Mouse (Mus musculus): ENCODE measurements at regions not wholly inside any gene's neighbourhood (a gene's known extent, or its start where the extent isn't known, plus 50 kb on each side); places are given as distances from the start of the nearest gene placed in this dataset.
"Not testable (repeated sequence)": the region's sequence is repeated elsewhere in the genome, so short reads cannot be mapped to it uniquely, and the experiment has no call there.

GRCm38 (mm10) chr3:114627103-114627502 is 276.8 kb upstream of the Olfm3 start:
- Histone ChIP-seq H3K4me2 (no peak overlapping the region), H3K36me3 (ENCODE audit: poor library complexity, severe bottlenecking) (no peaks in the 10 kb centered on the region), H3K9me3 (replicated peaks) (no peaks in the 10 kb centered on the region), H3K9ac (no peak overlapping the region), H3K27ac (no peak overlapping the region), H3K27me3 (no peaks in the 10 kb centered on the region), H3K4me3 (no peak overlapping the region), H3K4me1 (no peaks in the 10 kb centered on the region)
- WGBS: 80% methylated on average over 2 of the region's 2 CpGs
- no peak for ATAC-seq

DNA sequence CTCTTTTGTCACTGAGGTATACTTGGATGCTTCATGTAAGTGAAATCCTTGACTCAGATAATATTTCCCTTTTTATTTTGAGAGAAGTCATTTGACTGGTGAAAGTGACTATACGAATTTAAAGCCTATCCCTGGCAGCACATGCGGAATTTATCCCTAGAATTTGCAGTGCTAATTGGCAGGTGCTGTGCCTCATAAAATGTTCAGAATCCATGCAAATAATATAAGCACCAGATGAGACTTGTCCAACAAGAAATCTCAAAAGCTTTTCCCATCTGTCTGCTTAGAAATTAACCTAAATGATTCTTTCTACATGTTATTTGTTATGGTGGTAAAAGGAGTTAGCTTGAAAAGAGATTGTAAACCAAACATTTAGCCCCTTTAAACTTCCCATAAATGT is 268.5 kb upstream of the Olfm3 start:
- Histone ChIP-seq H3K4me3 (no peak overlapping the region), H3K27me3 (no peaks in the 10 kb centered on the region), H3K27ac (no peak overlapping the region), H3K9me3 (replicated peaks) (no peaks in the 10 kb centered on the region), H3K9ac (no peak overlapping the region), H3K36me3 (ENCODE audit: poor library complexity, severe bottlenecking) (no peaks in the 10 kb centered on the region), H3K4me1 (no peaks in the 10 kb centered on the region), H3K4me2 (no peak overlapping the region)
- no peak for ATAC-seq
- 79% methylated on average over 2 of the region's 2 CpGs for WGBS

- no peaks in the 10 kb centered on the region for H3K36me3 ChIP-seq (ENCODE audit: poor library complexity, severe bottlenecking)
- no peak overlapping the region for H3K9ac ChIP-seq
- WGBS: 79% methylated on average over 3 of the region's 3 CpGs
- no peaks in the 10 kb centered on the region for H3K27me3 ChIP-seq
- no peaks in the 10 kb centered on the region for H3K9me3 ChIP-seq (replicated peaks)
- H3K27ac ChIP-seq: no peak overlapping the region
- H3K4me3 ChIP-seq: no peak overlapping the region
- no peak overlapping the region for H3K4me2 ChIP-seq
- no peak for ATAC-seq
- no peaks in the 10 kb centered on the region for H3K4me1 ChIP-seq
Observed at GRCm38 (mm10) chr3:114647957-114648356, 255.9 kb upstream of the Olfm3 start.

GRCm38 (mm10) chr3:114697946-114698345 is 205.9 kb upstream of the Olfm3 start:
- Histone ChIP-seq H3K27me3 (no peaks in the 10 kb centered on the region), H3K36me3 (ENCODE audit: poor library complexity, severe bottlenecking) (no peaks in the 10 kb centered on the region), H3K9me3 (replicated peaks) (no peaks in the 10 kb centered on the region), H3K4me2 (no peak overlapping the region), H3K4me3 (no peak overlapping the region), H3K4me1 (no peaks in the 10 kb centered on the region), H3K9ac (no peak overlapping the region), H3K27ac (no peak overlapping the region)
- 36% methylated on average over 2 of the region's 2 CpGs for WGBS
- peak; percentile 90 for ATAC-seq

- no peaks in the 10 kb centered on the region for H3K4me1 ChIP-seq
- H3K27ac ChIP-seq: no peak overlapping the region
- WGBS: 92% methylated on average over 1 of the region's 1 CpGs
- no peak overlapping the region for H3K4me2 ChIP-seq
- no peaks in the 10 kb centered on the region for H3K27me3 ChIP-seq
- H3K36me3 ChIP-seq (ENCODE audit: poor library complexity, severe bottlenecking): no peaks in the 10 kb centered on the region
- no peak overlapping the region for H3K9ac ChIP-seq
- H3K9me3 ChIP-seq (replicated peaks): no peaks in the 10 kb centered on the region
- H3K4me3 ChIP-seq: no peak overlapping the region
- no peak for ATAC-seq
Observed at GRCm38 (mm10) chr3:114725131-114725530, 178.7 kb upstream of the Olfm3 start.

- Histone ChIP-seq H3K27me3 (no peaks in the 10 kb centered on the region), H3K36me3 (ENCODE audit: poor library complexity, severe bottlenecking) (no peaks in the 10 kb centered on the region), H3K27ac (no peak overlapping the region), H3K4me2 (no peak overlapping the region), H3K9ac (no peak overlapping the region), H3K9me3 (replicated peaks) (no peaks in the 10 kb centered on the region), H3K4me1 (no peaks in the 10 kb centered on the region), H3K4me3 (no peak overlapping the region)
- ATAC-seq: no peak
- 87% methylated on average over 2 of the region's 2 CpGs for WGBS
Observed at GRCm38 (mm10) chr3:114736426-114736825, 167.5 kb upstream of the Olfm3 start.

- no peak overlapping the region for H3K4me3 ChIP-seq
- H3K4me2 ChIP-seq: no peak overlapping the region
- H3K27ac ChIP-seq: no peak overlapping the region
- no peaks in the 10 kb centered on the region for H3K4me1 ChIP-seq
- no peaks in the 10 kb centered on the region for H3K27me3 ChIP-seq
- WGBS: 85% methylated on average over 1 of the region's 1 CpGs
- no peak for ATAC-seq
- H3K36me3 ChIP-seq (ENCODE audit: poor library complexity, severe bottlenecking): no peaks in the 10 kb centered on the region
- no peaks in the 10 kb centered on the region for H3K9me3 ChIP-seq (replicated peaks)
- H3K9ac ChIP-seq: no peak overlapping the region
Observed at GRCm38 (mm10) chr3:114744206-114744605, 159.7 kb upstream of the Olfm3 start.

DNA sequence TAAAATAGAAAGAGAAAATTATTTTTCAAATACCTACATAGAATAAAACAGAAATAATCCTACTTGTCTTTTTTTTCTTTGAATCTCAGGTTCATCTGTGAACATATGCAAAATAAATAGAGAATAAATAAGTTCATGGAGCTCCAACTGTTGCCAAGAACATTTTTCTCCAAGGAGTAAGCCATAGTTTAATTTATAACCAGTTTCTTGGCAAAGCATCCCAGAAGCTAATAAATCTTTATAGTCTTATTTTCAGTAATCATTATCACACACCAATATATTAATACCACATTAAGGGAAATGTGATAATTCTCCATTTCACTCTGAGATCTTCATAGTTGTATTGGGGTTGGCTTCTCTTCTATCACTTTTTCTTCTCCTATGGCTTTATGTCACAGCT is 158.7 kb upstream of the Olfm3 start:
- Histone ChIP-seq H3K4me2 (no peak overlapping the region), H3K27ac (no peak overlapping the region), H3K4me3 (no peak overlapping the region), H3K36me3 (ENCODE audit: poor library complexity, severe bottlenecking) (no peaks in the 10 kb centered on the region), H3K9me3 (replicated peaks) (no peaks in the 10 kb centered on the region), H3K27me3 (no peaks in the 10 kb centered on the region), H3K4me1 (no peaks in the 10 kb centered on the region), H3K9ac (no peak overlapping the region)
- ATAC-seq: no peak

- Histone ChIP-seq H3K36me3 (ENCODE audit: poor library complexity, severe bottlenecking) (no peaks in the 10 kb centered on the region), H3K9ac (no peak overlapping the region), H3K4me2 (no peak overlapping the region), H3K4me3 (no peak overlapping the region), H3K9me3 (replicated peaks) (no peaks in the 10 kb centered on the region), H3K4me1 (peaks cover 3% of the 10 kb centered on the region), H3K27ac (no peak overlapping the region), H3K27me3 (no peaks in the 10 kb centered on the region)
- no peak for ATAC-seq
- WGBS: 77% methylated on average over 4 of the region's 4 CpGs
Observed at GRCm38 (mm10) chr3:114757313-114757712, 146.6 kb upstream of the Olfm3 start.

GRCm38 (mm10) chr3:114758592-114758991 is 145.3 kb upstream of the Olfm3 start:
- no peak overlapping the region for H3K4me3 ChIP-seq
- H3K4me2 ChIP-seq: no peak overlapping the region
- H3K9me3 ChIP-seq (replicated peaks): no peaks in the 10 kb centered on the region
- no peak overlapping the region for H3K27ac ChIP-seq
- peaks cover 3% of the 10 kb centered on the region for H3K4me1 ChIP-seq
- H3K36me3 ChIP-seq (ENCODE audit: poor library complexity, severe bottlenecking): no peaks in the 10 kb centered on the region
- ATAC-seq: no peak
- no peaks in the 10 kb centered on the region for H3K27me3 ChIP-seq
- 90% methylated on average over 3 of the region's 3 CpGs for WGBS
- no peak overlapping the region for H3K9ac ChIP-seq

DNA sequence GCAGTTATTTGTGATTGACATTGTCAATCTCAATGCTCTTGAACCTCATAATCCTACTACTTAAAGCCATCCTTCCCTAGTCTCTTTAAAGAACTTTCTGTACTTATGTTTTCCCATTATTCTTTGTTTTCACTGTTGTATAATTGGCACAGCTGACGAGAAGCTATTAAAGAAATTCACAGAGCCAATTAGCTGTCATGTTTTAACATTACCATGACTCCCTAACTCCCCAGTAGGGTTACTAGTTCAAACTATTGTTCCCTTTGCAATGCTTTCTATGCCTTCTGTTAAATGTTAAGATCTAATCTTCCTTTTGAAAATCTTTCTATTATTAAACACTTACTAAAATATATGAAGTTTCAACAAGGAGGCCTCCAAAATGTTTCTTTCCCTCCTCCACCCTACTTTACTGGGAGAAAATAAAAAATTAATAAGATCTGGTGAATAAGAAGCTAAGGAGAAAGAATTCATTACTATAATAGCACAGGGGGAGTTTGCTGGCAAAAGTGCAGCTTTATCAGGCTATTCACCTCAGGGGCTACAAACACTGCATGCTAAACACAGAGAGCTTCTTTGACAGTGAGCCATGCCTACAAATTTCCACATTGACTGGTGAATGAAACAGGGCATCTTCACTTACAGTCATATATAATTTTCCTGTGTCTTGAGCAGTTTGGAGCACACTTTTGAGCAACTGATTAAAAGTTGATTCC is 144.4 kb upstream of the Olfm3 start:
- Histone ChIP-seq H3K27me3 (no peaks in the 10 kb centered on the region), H3K36me3 (ENCODE audit: poor library complexity, severe bottlenecking) (no peaks in the 10 kb centered on the region), H3K27ac (no peak overlapping the region), H3K9ac (no peak overlapping the region), H3K4me1 (peaks cover 3% of the 10 kb centered on the region), H3K9me3 (replicated peaks) (no peaks in the 10 kb centered on the region), H3K4me3 (no peak overlapping the region), H3K4me2 (no peak overlapping the region)
- WGBS: 2% methylated on average over 1 of the region's 1 CpGs
- ATAC-seq: peak; percentile 74; the same call in 1 of the 2 replicates

- not testable (repeated sequence) for H3K4me1 ChIP-seq; H3K4me3 ChIP-seq; H3K9ac ChIP-seq; H3K27me3 ChIP-seq; H3K36me3 ChIP-seq (ENCODE audit: poor library complexity, severe bottlenecking); ATAC-seq; H3K27ac ChIP-seq; H3K4me2 ChIP-seq; H3K9me3 ChIP-seq (replicated peaks)
- 93% methylated on average over 8 of the region's 8 CpGs for WGBS
Observed at GRCm38 (mm10) chr3:114762373-114762772, 141.5 kb upstream of the Olfm3 start.

- no peak for ATAC-seq
- WGBS: 53% methylated on average over 1 of the region's 1 CpGs
- no peaks in the 10 kb centered on the region for H3K36me3 ChIP-seq (ENCODE audit: poor library complexity, severe bottlenecking)
Observed at GRCm38 (mm10) chr3:114789082-114789481, 114.8 kb upstream of the Olfm3 start.

More at GRCm38 (mm10) chr3:114789082-114789481, 114.8 kb upstream of the Olfm3 start:
- no peaks in the 10 kb centered on the region for H3K9me3 ChIP-seq (replicated peaks)
- H3K27me3 ChIP-seq: no peaks in the 10 kb centered on the region
- no peak overlapping the region for H3K4me3 ChIP-seq
- no peaks in the 10 kb centered on the region for H3K4me1 ChIP-seq
- H3K27ac ChIP-seq: no peak overlapping the region
- H3K9ac ChIP-seq: no peak overlapping the region
- H3K4me2 ChIP-seq: no peak overlapping the region

All from forebrain, embryonic 13.5 days (tissue).